In the genomic region with DNA sequence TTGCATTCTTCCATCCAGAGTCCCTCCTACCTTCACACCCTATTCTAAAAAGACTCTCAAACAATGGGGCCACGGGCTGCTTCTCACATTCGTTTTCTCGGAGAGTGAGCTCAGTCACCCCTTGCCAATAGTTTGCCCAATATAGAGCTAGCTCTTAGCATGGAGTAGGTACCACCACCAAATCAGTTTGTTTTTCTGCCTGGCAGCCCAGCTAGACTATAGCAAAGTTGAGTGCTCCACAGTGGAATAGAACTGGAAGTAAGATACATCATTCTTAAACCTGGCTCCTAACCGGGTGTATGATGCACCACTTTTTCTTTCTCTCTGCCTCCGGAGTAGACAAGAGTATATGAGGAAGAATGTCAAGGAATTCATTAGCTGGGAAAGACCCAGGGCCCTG, we compare ENCODE assay signal across 27 mouse cellular contexts. TPM values are rescaled to one million over a fixed set of nuclear protein-coding genes. Genes with fewer than 3 reads are reported as not detected.
DNase-seq lines count a peak whose midpoint lies in the region; ATAC-seq and TF ChIP-seq lines count a peak whose summit lies in the region.
"Had no signal": no experiment of that assay in that cellular context is flagged by ENCODE, and none has a peak within 500 bp of the region (broad histone marks: within the 10 kb centered on the region; RNA-seq: fewer than 3 reads in every experiment).

No protein-coding gene starts in this region.

- no peak for TF ChIP-seq CTCF in left cerebral cortex, adult 2 months (IDR thresholded peaks at IDR 0.05)

- H3K27ac ChIP-seq in left cerebral cortex, adult 2 months = peak overlapping the region; percentile 58
- H3K27ac ChIP-seq: embryonic facial prominence, embryonic 13.5 days; embryonic facial prominence, embryonic 15.5 days; forebrain, embryonic 10.5 days; forebrain, embryonic 12.5 days had no signal

- H3K4me3 ChIP-seq in left cerebral cortex, adult 2 months = peak overlapping the region; percentile 7; the same call in 1 of the 2 replicates
- H3K4me3 ChIP-seq: embryonic facial prominence, embryonic 13.5 days; embryonic facial prominence, embryonic 15.5 days; erythroblast, embryonic 14.5 days; forebrain, embryonic 10.5 days; forebrain, embryonic 12.5 days had no signal

- DNase-seq in frontal cortex, postnatal 10 days (ENCODE audit: low spot score in 2 of 2) = no peak
- DNase-seq in left cerebral cortex, adult 2 months (ENCODE audit: extremely low spot score in 1 of 2, low spot score in 2 of 2) = no peak
- DNase-seq in left cerebral cortex, postnatal 14 days (ENCODE audit: low spot score in 2 of 2) = no peak
- DNase-seq in R1 (ENCODE audit: low read depth, low spot score) = peak; percentile 27
- DNase-seq: adrenal gland, adult 2 months; adrenal gland, postnatal 10 days; adrenal gland, postnatal 25 days; B cell, adult 2 months; cerebellum, adult 11 months; cerebellum, adult 18-20 months; cerebellum, adult 8-10 months; cerebellum, adult 9-11 months; cerebellum, postnatal 36 days; embryo, embryonic 11 days had no signal

- intact Hi-C loops in left cerebral cortex, adult 2 months (cut with DNase I) = no loop called here
- intact Hi-C loops in left cerebral cortex, postnatal 14 days (cut with DNase I) = no loop called here

- peak; percentile 82 for ATAC-seq in frontal cortex, adult (ENCODE audit: low TSS enrichment)
- ATAC-seq: CD4-positive, CD25-positive, alpha-beta regulatory T cell, adult 4 months; forebrain, embryonic 14.5 days; forebrain, embryonic 16.5 days; Patski had no signal

RNA-seq across cellular contexts. Expression of a gene that starts 44.7 kb away (rescaled TPM):
- 100 to 1,000 TPM in 1 of 2 experiments, 10 to 100 TPM in 1; 95.9 to 117 TPM for total RNA-seq in left cerebral cortex, adult 2 months (2021)
- 100 to 1,000 TPM in 1 of 2 experiments, 10 to 100 TPM in 1; 91.8 to 116 TPM for total RNA-seq in left cerebral cortex, postnatal 14 days (2021)
- total RNA-seq: CH12.LX; common myeloid progenitor, adult 5-6 weeks; G1E had no signal
